9 mouse cellular contexts compared by ENCODE assay signal in genomic region chr4:139617001-139617364, GRCm38 (mm10). TPM values are rescaled to one million over a fixed set of nuclear protein-coding genes. Genes with fewer than 3 reads are reported as not detected.
A peak's percentile ranks its signal among the peaks of the same experiment; 100 is the strongest.
DNase-seq lines count a peak whose midpoint lies in the region; ATAC-seq lines count a peak whose summit lies in the region.
"Had no signal": no experiment of that assay in that cellular context is flagged by ENCODE, and none has a peak within 500 bp of the region (broad histone marks: within the 10 kb centered on the region; RNA-seq: fewer than 3 reads in every experiment).

No protein-coding gene starts in this region.

- H3K9me3 ChIP-seq in heart, embryonic 16.5 days (replicated peaks; ENCODE audit: control insufficient read depth, low read length): no peaks in the 10 kb centered on the region; the same call in 1 of the 2 replicates
- H3K9me3 ChIP-seq in forebrain, embryonic 15.5 days: no peaks in the 10 kb centered on the region; the same call in 1 of the 2 replicates
- no peaks in the 10 kb centered on the region for H3K9me3 ChIP-seq in liver, embryonic 15.5 days (replicated peaks)

- peaks cover 5% of the 10 kb centered on the region; the same call in 1 of the 2 replicates for H3K4me1 ChIP-seq in heart, embryonic 16.5 days (ENCODE audit: control insufficient read depth, insufficient read depth, low read length)
- H3K4me1 ChIP-seq in forebrain, embryonic 15.5 days: peaks cover 22% of the 10 kb centered on the region
- H3K4me1 ChIP-seq in liver, embryonic 15.5 days (replicated peaks): peaks cover 40% of the 10 kb centered on the region

- no peaks in the 10 kb centered on the region for H3K27me3 ChIP-seq in heart, embryonic 16.5 days (ENCODE audit: control insufficient read depth, insufficient read depth, low read length)
- no peaks in the 10 kb centered on the region for H3K27me3 ChIP-seq in forebrain, embryonic 15.5 days
- H3K27me3 ChIP-seq in liver, embryonic 15.5 days: no peaks in the 10 kb centered on the region

- DNase-seq in heart, adult 8-10 months (ENCODE audit: low spot score): no peak
- DNase-seq in adipocyte (ENCODE audit: low spot score): peak; percentile 30
- no peak for DNase-seq in adrenal gland, postnatal 25 days
- DNase-seq in thymus, adult 18-20 months: no peak
- no peak for DNase-seq in thymus, postnatal 36 days
- DNase-seq: cerebellum, adult 9-11 months had no signal

- peak overlapping the region; percentile 55 for H3K27ac ChIP-seq in heart, embryonic 16.5 days (ENCODE audit: low read length)
- H3K27ac ChIP-seq in forebrain, embryonic 15.5 days (replicated peaks): peak overlapping the region; percentile 53
- peak overlapping the region; percentile 60 for H3K27ac ChIP-seq in liver, embryonic 15.5 days (replicated peaks)

- peak overlapping the region; percentile 50 for H3K4me2 ChIP-seq in heart, embryonic 16.5 days (ENCODE audit: low read depth, low read length)
- peak overlapping the region; percentile 63 for H3K4me2 ChIP-seq in forebrain, embryonic 15.5 days (replicated peaks)
- peak overlapping the region; percentile 79 for H3K4me2 ChIP-seq in liver, embryonic 15.5 days

- H3K4me3 ChIP-seq in heart, embryonic 16.5 days (ENCODE audit: low read length): peak overlapping the region; percentile 51
- peak overlapping the region; percentile 44 for H3K4me3 ChIP-seq in forebrain, embryonic 15.5 days
- peak overlapping the region; percentile 65 for H3K4me3 ChIP-seq in liver, embryonic 15.5 days (replicated peaks)

- H3K36me3 ChIP-seq in heart, embryonic 16.5 days (ENCODE audit: control insufficient read depth, insufficient read depth): peaks cover 18% of the 10 kb centered on the region
- H3K36me3 ChIP-seq in forebrain, embryonic 15.5 days: peaks cover 12% of the 10 kb centered on the region
- peaks cover 28% of the 10 kb centered on the region for H3K36me3 ChIP-seq in liver, embryonic 15.5 days (replicated peaks)

- H3K9ac ChIP-seq in heart, embryonic 16.5 days (ENCODE audit: low read length): peak overlapping the region; percentile 65; the same call in 1 of the 2 replicates
- H3K9ac ChIP-seq in forebrain, embryonic 15.5 days (replicated peaks): 0 out of 2 replicates have a peak overlapping the region, but pooled peaks have one; percentile 22
- peak overlapping the region; percentile 57 for H3K9ac ChIP-seq in liver, embryonic 15.5 days

- 57% methylated on average over 3 of the region's 3 CpGs for WGBS in heart, embryonic 16.5 days
- 25% methylated on average over 3 of the region's 3 CpGs for WGBS in forebrain, embryonic 15.5 days
- WGBS in liver, embryonic 15.5 days (ENCODE audit: insufficient replicate concordance): 31% methylated on average over 3 of the region's 3 CpGs

- no peak for ATAC-seq in heart, embryonic 16.5 days (replicated peaks; ENCODE audit: extremely low read depth, insufficient read depth, low FRiP score)
- ATAC-seq in forebrain, embryonic 15.5 days (replicated peaks): no peak
- ATAC-seq in liver, embryonic 15.5 days (ENCODE audit: insufficient read depth): no peak

RNA-seq across cellular contexts. Expression of gene Aldh4a1, which starts 5.7 kb away (rescaled TPM):
- 36.5 and 37.4 TPM in 2 replicates for polyA plus RNA-seq in heart, embryonic 16.5 days (2015; fragmentation: Nextera tagmentation; extraction: Ambion mirVana)
- total RNA-seq in heart, adult 8-10 months (2022): 100 to 1,000 TPM in 2 of 4 experiments, 10 to 100 TPM in 2; 96.8 to 104 (median 101) TPM
- 27.7 and 29.5 TPM in 2 replicates for polyA plus RNA-seq in forebrain, embryonic 15.5 days (2015; fragmentation: Nextera tagmentation; extraction: Ambion mirVana)
- polyA plus RNA-seq in liver, embryonic 15.5 days (2015; fragmentation: Nextera tagmentation; extraction: Ambion mirVana): 85.0 and 99.8 TPM in 2 replicates
- total RNA-seq in adrenal gland, postnatal 25 days (2021): 124 and 138 TPM in 2 replicates

RNA-seq across cellular contexts. Expression of gene Gm21969, which starts 14.0 kb away (rescaled TPM):
- polyA plus RNA-seq in heart, embryonic 16.5 days (2015; fragmentation: Nextera tagmentation; extraction: Ambion mirVana): not detected in 2 replicates
- total RNA-seq in heart, adult 8-10 months (2022): not detected
- polyA plus RNA-seq in forebrain, embryonic 15.5 days (2015; fragmentation: Nextera tagmentation; extraction: Ambion mirVana): not detected in 2 replicates
- polyA plus RNA-seq in liver, embryonic 15.5 days (2015; fragmentation: Nextera tagmentation; extraction: Ambion mirVana): not detected in 2 replicates
- not detected in 2 replicates for total RNA-seq in adrenal gland, postnatal 25 days (2021)

RNA-seq across cellular contexts. Expression of gene Tas1r2, which starts 36.4 kb away (rescaled TPM):
- not detected in 2 replicates for polyA plus RNA-seq in heart, embryonic 16.5 days (2015; fragmentation: Nextera tagmentation; extraction: Ambion mirVana)
- not detected for total RNA-seq in heart, adult 8-10 months (2022)
- not detected in 2 replicates for polyA plus RNA-seq in forebrain, embryonic 15.5 days (2015; fragmentation: Nextera tagmentation; extraction: Ambion mirVana)
- polyA plus RNA-seq in liver, embryonic 15.5 days (2015; fragmentation: Nextera tagmentation; extraction: Ambion mirVana): not detected in 2 replicates
- total RNA-seq in adrenal gland, postnatal 25 days (2021): not detected in 2 replicates
